Mouse (Mus musculus) heart, adult 2 months (tissue): Measurements from ENCODE around the gene Galntl6.

Experiments
- CTCF ChIP-seq: fragments of 200-600 bp; IDR thresholded peaks from 2 replicates; pipeline ENCODE4 v1.8.1; 2022; ENCODE audit warnings: antibody characterized with exemption, mild to moderate bottlenecking, moderate library complexity
- EP300 ChIP-seq: fragments of 200-500 bp; IDR thresholded peaks from 2 replicates; pipeline ENCODE4 v1.6.1; 2011; ENCODE audit warnings: low read depth, low read length, control low read depth; ENCODE audit not compliant: insufficient read depth

DNA sequence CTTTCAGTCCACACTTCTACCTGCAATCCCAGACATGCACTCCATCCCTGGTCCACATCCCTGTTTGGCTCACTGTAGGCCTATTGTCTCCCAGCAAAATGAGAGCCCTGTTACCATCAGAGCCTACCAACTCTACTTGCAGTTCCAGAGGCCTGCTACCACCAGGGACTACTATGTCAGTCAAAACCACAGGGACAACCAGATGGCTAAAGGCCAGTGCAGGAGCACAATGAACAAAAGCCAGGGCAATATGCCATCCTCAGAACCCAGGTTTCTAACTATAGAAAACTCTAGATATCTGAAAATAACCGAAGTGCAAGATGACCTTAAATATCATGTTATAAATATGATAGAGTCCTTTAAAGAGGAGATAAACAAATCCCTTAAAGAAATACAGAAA, 683.7 kb downstream of the Galntl6 start:
- TF ChIP-seq CTCF (no peak), EP300 (no peak)
